Mouse (Mus musculus) ES-E14 (cell line): ENCODE measurements around the gene Amdhd1.

Experiments
- HCFC1 ChIP-seq: IDR thresholded peaks from 2 replicates; pipeline ENCODE4 v1.6.1; 2012; ENCODE audit warnings: low read length, inconsistent platforms, borderline replicate concordance; ENCODE audit not compliant: insufficient read depth
- MAFK ChIP-seq: IDR thresholded peaks from 2 replicates; pipeline ENCODE4 v1.6.1; 2014; ENCODE audit warnings: mild to moderate bottlenecking, low read depth, low read length, inconsistent platforms; ENCODE audit not compliant: insufficient read depth
- ZC3H11A ChIP-seq: IDR thresholded peaks from 2 replicates; pipeline ENCODE4 v1.6.1; 2012; ENCODE audit warnings: low read depth, mild to moderate bottlenecking, inconsistent platforms, low read length, borderline replicate concordance
- ZNF384 ChIP-seq: IDR thresholded peaks from 2 replicates; pipeline ENCODE4 v1.6.1; 2012; ENCODE audit warnings: low read depth, low read length, inconsistent platforms

GRCm38 (mm10) chr10:93567066-93567465 lies 27.2 kb upstream of the Amdhd1 start:
- TF ChIP-seq ZC3H11A (no peak), MAFK (no peak), HCFC1 (no peak), ZNF384 (no peak)
